ENCODE assay signal across 2 mouse cellular contexts in genomic region chr11:51646245-51646644, GRCm38 (mm10).
TF ChIP-seq lines count a peak whose summit lies in the region.

No protein-coding gene starts in this region.

TF ChIP-seq in CH12.LX, 34 proteins besides CTCF, POLR2A, EP300 and RAD21:
- TF ChIP-seq TBP (conservative IDR thresholded peaks at IDR 0.05; ENCODE audit: low read depth, low read length), result no peak
TF ChIP-seq in CH12.LX: peak in this region for 0.

TF ChIP-seq in ES-E14, 5 proteins besides CTCF, POLR2A, EP300 and RAD21:
- TF ChIP-seq CHD2 (IDR thresholded peaks at IDR 0.05; ENCODE audit: low read depth, low read length) (no peak), ZC3H11A (IDR thresholded peaks at IDR 0.05; ENCODE audit: borderline replicate concordance, low read depth, low read length) (no peak), MAFK (IDR thresholded peaks at IDR 0.05; ENCODE audit: insufficient read depth, low read depth, low read length) (no peak), HCFC1 (IDR thresholded peaks at IDR 0.05; ENCODE audit: borderline replicate concordance, insufficient read depth, low read length) (no peak), ZNF384 (IDR thresholded peaks at IDR 0.05; ENCODE audit: low read depth, low read length) (no peak)
